Mouse (Mus musculus) mesoderm, embryonic 11.5 days (tissue): ENCODE measurements around the gene Atp13a1.

Experiments used
- DNase-seq: peaks from one replicate; pipeline ENCODE4 v3.0.0-alpha.2; 2012; ENCODE audit warnings: low read depth, low spot score

Gene Atp13a1

GRCm38 (mm10) chr8:69790773-69791367, at the start of gene Atp13a1, which contains the start of gene Zfp866:
Gene Atp13a1, plus strand, starts transcription at chr8:69791163.
Gene Zfp866, minus strand, starts transcription at chr8:69791178.
- peak; percentile 90 for DNase-seq

GRCm38 (mm10) chr8:69741231-69741630, 49.7 kb upstream of the Atp13a1 start:
- peak; percentile 21 for DNase-seq

- DNase-seq = peak; percentile 97
Measured at GRCm38 (mm10) chr8:69749544-69750454, 41.2 kb upstream of the Atp13a1 start, which contains the start of gene Zfp963. Gene Zfp963, minus strand, starts transcription at chr8:69749970.

- no peak for DNase-seq
Measured at GRCm38 (mm10) chr8:69752437-69752836, 38.5 kb upstream of the Atp13a1 start.

GRCm38 (mm10) chr8:69758316-69758715, 32.6 kb upstream of the Atp13a1 start:
- no peak for DNase-seq

GRCm38 (mm10) chr8:69761814-69762445, 29.0 kb upstream of the Atp13a1 start:
- no peak for DNase-seq

- no peak for DNase-seq
Measured at GRCm38 (mm10) chr8:69771221-69771620, 19.7 kb upstream of the Atp13a1 start.

- no peak for DNase-seq
Measured at GRCm38 (mm10) chr8:69772106-69772505, 18.9 kb upstream of the Atp13a1 start.

- DNase-seq = peak; percentile 97
Measured at GRCm38 (mm10) chr8:69774503-69775148, 16.3 kb upstream of the Atp13a1 start, which contains the start of gene Gm20422. Gene Gm20422, minus strand, starts transcription at chr8:69774886.

GRCm38 (mm10) chr8:69775149-69775534, 15.8 kb upstream of the Atp13a1 start:
- no peak for DNase-seq

GRCm38 (mm10) chr8:69777111-69777510, 13.9 kb upstream of the Atp13a1 start:
- DNase-seq = no peak

GRCm38 (mm10) chr8:69789105-69789504, 1.9 kb upstream of the Atp13a1 start:
- DNase-seq = no peak

GRCm38 (mm10) chr8:69789731-69790130, 1.2 kb upstream of the Atp13a1 start:
- DNase-seq = no peak

GRCm38 (mm10) chr8:69790364-69790763, 599 bp upstream of the Atp13a1 start:
- DNase-seq = peak; percentile 15

- peak; percentile 39 for DNase-seq
Measured at GRCm38 (mm10) chr8:69791415-69792068, 579 bp downstream of the Atp13a1 start.

- no peak for DNase-seq
Measured at GRCm38 (mm10) chr8:69793666-69794065, 2.7 kb downstream of the Atp13a1 start.

GRCm38 (mm10) chr8:69794096-69794495, 3.1 kb downstream of the Atp13a1 start:
- DNase-seq = no peak

- DNase-seq = no peak
Measured at GRCm38 (mm10) chr8:69794901-69795300, 3.9 kb downstream of the Atp13a1 start.

GRCm38 (mm10) chr8:69796721-69797345, 5.9 kb downstream of the Atp13a1 start:
- no peak for DNase-seq

- DNase-seq = no peak
Measured at GRCm38 (mm10) chr8:69797661-69798060, 6.7 kb downstream of the Atp13a1 start.

GRCm38 (mm10) chr8:69799261-69799660, 8.3 kb downstream of the Atp13a1 start:
- DNase-seq = no peak
